8 mouse cellular contexts compared by ENCODE assay signal in genomic region chr7:143822375-143823265, GRCm38 (mm10). TPM values are rescaled to one million over a fixed set of nuclear protein-coding genes. Genes with fewer than 3 reads are reported as not detected.
DNase-seq lines count a peak whose midpoint lies in the region; ATAC-seq and TF ChIP-seq lines count a peak whose summit lies in the region.

Gene Nadsyn1, minus strand, starts transcription at chr7:143822849.
Gene Dhcr7, plus strand, starts transcription at chr7:143823145.

- peak; percentile 100 for DNase-seq in brain, embryonic 14.5 days (ENCODE audit: low read depth)
- DNase-seq in kidney, postnatal 0 days (ENCODE audit: low spot score), result peak; percentile 100
- DNase-seq in liver, embryonic 11.5 days (ENCODE audit: low spot score), result peak; percentile 100
- peak; percentile 99 for DNase-seq in naive thymus-derived CD4-positive, alpha-beta T cell, adult 2 months (ENCODE audit: low read depth)

- peak within 1 kb of the TSS; percentile 43 for H3K4me3 ChIP-seq in C2C12 (ENCODE audit: insufficient read depth, poor library complexity, severe bottlenecking)
- H3K4me3 ChIP-seq in erythroblast, embryonic 14.5 days (replicated peaks), result peak within 1 kb of the TSS; percentile 80
- H3K4me3 ChIP-seq in heart, embryonic 12.5 days, result peak within 1 kb of the TSS; percentile 62
- H3K4me3 ChIP-seq in kidney, postnatal 0 days (replicated peaks; ENCODE audit: low read depth, low read length), result peak within 1 kb of the TSS; percentile 47
- peak within 1 kb of the TSS; percentile 63 for H3K4me3 ChIP-seq in liver, embryonic 11.5 days (ENCODE audit: low read depth, low read length)
- H3K4me3 ChIP-seq in stomach, embryonic 14.5 days (ENCODE audit: low read depth, low read length), result peak within 1 kb of the TSS; percentile 45

- peaks cover 9% of the 10 kb centered on the region for H3K36me3 ChIP-seq in C2C12 (ENCODE audit: control insufficient read depth, insufficient read depth)
- H3K36me3 ChIP-seq in erythroblast, embryonic 14.5 days (ENCODE audit: control insufficient read depth), result peaks cover 12% of the 10 kb centered on the region
- peaks cover 13% of the 10 kb centered on the region for H3K36me3 ChIP-seq in heart, embryonic 12.5 days
- no peaks in the 10 kb centered on the region for H3K36me3 ChIP-seq in kidney, postnatal 0 days (ENCODE audit: insufficient read depth, low read length)
- peaks cover 9% of the 10 kb centered on the region; the same call in 1 of the 2 replicates for H3K36me3 ChIP-seq in liver, embryonic 11.5 days (ENCODE audit: control insufficient read depth, insufficient read depth, low read length)
- no peaks in the 10 kb centered on the region for H3K36me3 ChIP-seq in stomach, embryonic 14.5 days (ENCODE audit: control insufficient read depth, insufficient read depth, low read length)

- no peaks in the 10 kb centered on the region for H3K9me3 ChIP-seq in erythroblast, embryonic 14.5 days (ENCODE audit: control insufficient read depth, low read length)
- no peaks in the 10 kb centered on the region for H3K9me3 ChIP-seq in heart, embryonic 12.5 days (replicated peaks)
- H3K9me3 ChIP-seq in kidney, postnatal 0 days (replicated peaks; ENCODE audit: low read length), result no peaks in the 10 kb centered on the region
- H3K9me3 ChIP-seq in liver, embryonic 11.5 days (ENCODE audit: control insufficient read depth, low read length), result no peaks in the 10 kb centered on the region
- no peaks in the 10 kb centered on the region for H3K9me3 ChIP-seq in stomach, embryonic 14.5 days (ENCODE audit: control insufficient read depth, low read depth, low read length)

- peak within 1 kb of the TSS; percentile 81 for H3K4me2 ChIP-seq in heart, embryonic 12.5 days
- peak within 1 kb of the TSS; percentile 69 for H3K4me2 ChIP-seq in kidney, postnatal 0 days (ENCODE audit: low read length)
- H3K4me2 ChIP-seq in liver, embryonic 11.5 days, result peak within 1 kb of the TSS; percentile 90
- H3K4me2 ChIP-seq in stomach, embryonic 14.5 days (replicated peaks; ENCODE audit: low read depth, low read length), result peak within 1 kb of the TSS; percentile 86

- H3K79me2 ChIP-seq in C2C12 (ENCODE audit: control insufficient read depth, insufficient read depth), result peaks cover 20% of the 10 kb centered on the region

- peak within 1 kb of the TSS; percentile 78 for H3K27ac ChIP-seq in heart, embryonic 12.5 days (ENCODE audit: poor library complexity, severe bottlenecking)
- peak within 1 kb of the TSS; percentile 76 for H3K27ac ChIP-seq in kidney, postnatal 0 days
- H3K27ac ChIP-seq in liver, embryonic 11.5 days (ENCODE audit: low read depth, low read length), result peak within 1 kb of the TSS; percentile 62
- no peak within 1 kb of the TSS for H3K27ac ChIP-seq in stomach, embryonic 14.5 days (ENCODE audit: low read length)

- peak within 1 kb of the TSS; percentile 76 for H3K9ac ChIP-seq in heart, embryonic 12.5 days
- peak within 1 kb of the TSS; percentile 64 for H3K9ac ChIP-seq in kidney, postnatal 0 days (ENCODE audit: low read depth, low read length)
- peak within 1 kb of the TSS; percentile 73 for H3K9ac ChIP-seq in liver, embryonic 11.5 days (ENCODE audit: low read depth, low read length)
- H3K9ac ChIP-seq in stomach, embryonic 14.5 days (replicated peaks; ENCODE audit: low read depth, low read length), result peak within 1 kb of the TSS; percentile 36

- TF ChIP-seq POLR2A in brain, embryonic 14.5 days (IDR thresholded peaks at IDR 0.05; ENCODE audit: borderline replicate concordance, extremely low read depth, insufficient read depth, insufficient read length, poor library complexity, severe bottlenecking), result peak; percentile 32; the same call in 1 of the 2 replicates

- under 1% methylated on average over 40 of the region's 40 CpGs for WGBS in heart, embryonic 12.5 days
- WGBS in kidney, postnatal 0 days, result under 1% methylated on average over 39 of the region's 40 CpGs
- under 1% methylated on average over 40 of the region's 40 CpGs for WGBS in liver, embryonic 11.5 days
- WGBS in stomach, embryonic 14.5 days, result under 1% methylated on average over 40 of the region's 40 CpGs

- H3K79me3 ChIP-seq in C2C12 (ENCODE audit: low read depth), result peaks cover 3% of the 10 kb centered on the region

- H3K27me3 ChIP-seq in C2C12 (ENCODE audit: control insufficient read depth, insufficient read depth, insufficient read length), result no peaks in the 10 kb centered on the region
- no peaks in the 10 kb centered on the region for H3K27me3 ChIP-seq in erythroblast, embryonic 14.5 days (ENCODE audit: control insufficient read depth)
- H3K27me3 ChIP-seq in heart, embryonic 12.5 days (replicated peaks), result no peaks in the 10 kb centered on the region
- H3K27me3 ChIP-seq in kidney, postnatal 0 days (ENCODE audit: insufficient read depth, low read length), result no peaks in the 10 kb centered on the region
- H3K27me3 ChIP-seq in liver, embryonic 11.5 days (replicated peaks; ENCODE audit: control insufficient read depth, insufficient read depth, low read length), result no peaks in the 10 kb centered on the region
- H3K27me3 ChIP-seq in stomach, embryonic 14.5 days (ENCODE audit: control insufficient read depth, insufficient read depth, low read length), result no peaks in the 10 kb centered on the region

- no peak for TF ChIP-seq CTCF in C2C12 (IDR thresholded peaks at IDR 0.05; ENCODE audit: control insufficient read depth, insufficient read depth, insufficient read length)
- TF ChIP-seq CTCF in brain, embryonic 14.5 days (IDR thresholded peaks at IDR 0.05; ENCODE audit: borderline replicate concordance, extremely low read depth, insufficient read depth, insufficient read length), result no peak
- no peak for TF ChIP-seq CTCF in kidney, postnatal 0 days (IDR thresholded peaks at IDR 0.05; ENCODE audit: low read depth)

- peak within 1 kb of the TSS; percentile 50 for H3ac ChIP-seq in C2C12 (ENCODE audit: control insufficient read depth, insufficient read length, low read depth)

- ATAC-seq in heart, embryonic 12.5 days (ENCODE audit: insufficient number of reproducible peaks, low FRiP score), result peak; percentile 99
- peak; percentile 97 for ATAC-seq in kidney, postnatal 0 days (replicated peaks; ENCODE audit: low FRiP score, low read depth)
- ATAC-seq in liver, embryonic 11.5 days (replicated peaks; ENCODE audit: low FRiP score), result peak; percentile 99
- peak; percentile 99 for ATAC-seq in stomach, embryonic 14.5 days (ENCODE audit: insufficient number of reproducible peaks, insufficient read depth, low FRiP score, low read depth)

- H3K4me1 ChIP-seq in erythroblast, embryonic 14.5 days (ENCODE audit: control insufficient read depth), result peaks cover 24% of the 10 kb centered on the region
- peaks cover 15% of the 10 kb centered on the region for H3K4me1 ChIP-seq in heart, embryonic 12.5 days (replicated peaks)
- peaks cover 7% of the 10 kb centered on the region for H3K4me1 ChIP-seq in kidney, postnatal 0 days (replicated peaks; ENCODE audit: insufficient read depth, low read length)
- H3K4me1 ChIP-seq in liver, embryonic 11.5 days (replicated peaks; ENCODE audit: control insufficient read depth, insufficient read depth, low read length), result peaks cover 11% of the 10 kb centered on the region
- H3K4me1 ChIP-seq in stomach, embryonic 14.5 days (ENCODE audit: control insufficient read depth, insufficient read depth, low read length), result peaks cover 8% of the 10 kb centered on the region

TF ChIP-seq in C2C12, 6 proteins besides CTCF, POLR2A, EP300 and RAD21:
- TF ChIP-seq MYOG (IDR thresholded peaks at IDR 0.05; ENCODE audit: control insufficient read depth, extremely low read depth, insufficient read length) (no peak), MAX (IDR thresholded peaks at IDR 0.05) (peak; percentile 9), MYOD1 (IDR thresholded peaks at IDR 0.05; ENCODE audit: control insufficient read depth, insufficient read length, low read depth) (no peak), FOSL1 (IDR thresholded peaks at IDR 0.05; ENCODE audit: insufficient read depth, low read length, poor library complexity, severe bottlenecking) (no peak), USF1 (IDR thresholded peaks at IDR 0.05; ENCODE audit: low read depth) (no peak), CEBPB (IDR thresholded peaks at IDR 0.05; ENCODE audit: low read depth) (no peak)

RNA-seq across cellular contexts. Expression of gene Nadsyn1, which starts in this region (rescaled TPM):
- polyA plus RNA-seq in C2C12 (2012; fragmentation: generic; extraction: Trizol), result 5.6 TPM
- polyA plus RNA-seq in brain, embryonic 14.5 days (2012; rRNA removed), result 11.7 and 17.1 TPM in 2 replicates
- 0.11 and 0.16 TPM in 2 replicates for polyA plus RNA-seq in erythroblast, embryonic 14.5 days (2012)
- polyA plus RNA-seq in heart, embryonic 12.5 days (2016; fragmentation: Nextera tagmentation; extraction: Ambion mirVana), result 7.4 and 8.1 TPM in 2 replicates
- polyA plus RNA-seq in kidney, postnatal 0 days (2015; fragmentation: Nextera tagmentation; extraction: Ambion mirVana), result 9.4 and 11.1 TPM in 2 replicates
- 8.6 and 12.7 TPM in 2 replicates for polyA plus RNA-seq in liver, embryonic 11.5 days (2014; fragmentation: Nextera tagmentation; extraction: Ambion mirVana)
- polyA plus RNA-seq in stomach, embryonic 14.5 days (2014; fragmentation: Nextera tagmentation; extraction: Ambion mirVana), result 8.5 and 9.8 TPM in 2 replicates

RNA-seq across cellular contexts. Expression of gene Dhcr7, which starts in this region (rescaled TPM):
- polyA plus RNA-seq in C2C12 (2012; fragmentation: generic; extraction: Trizol), result 27.8 TPM
- polyA plus RNA-seq in brain, embryonic 14.5 days (2012; rRNA removed), result 106 and 117 TPM in 2 replicates
- polyA plus RNA-seq in erythroblast, embryonic 14.5 days (2012), result 0.02 and 0.12 TPM in 2 replicates
- 24.6 and 29.1 TPM in 2 replicates for polyA plus RNA-seq in heart, embryonic 12.5 days (2016; fragmentation: Nextera tagmentation; extraction: Ambion mirVana)
- polyA plus RNA-seq in kidney, postnatal 0 days (2015; fragmentation: Nextera tagmentation; extraction: Ambion mirVana), result 28.8 and 30.4 TPM in 2 replicates
- 66.9 and 75.9 TPM in 2 replicates for polyA plus RNA-seq in liver, embryonic 11.5 days (2014; fragmentation: Nextera tagmentation; extraction: Ambion mirVana)
- polyA plus RNA-seq in stomach, embryonic 14.5 days (2014; fragmentation: Nextera tagmentation; extraction: Ambion mirVana), result 43.8 and 53.1 TPM in 2 replicates

Comparison
In these comparisons a context has a peak if more than half of its experiments do, and no peak if none do; other contexts are left out.
1. RNA of gene Dhcr7 (polyA plus RNA-seq): 106 to 117 TPM in brain, embryonic 14.5 days, 66.9 to 75.9 TPM in liver, embryonic 11.5 days, 43.8 to 53.1 TPM in stomach, embryonic 14.5 days, 24.6 to 29.1 TPM in heart, embryonic 12.5 days, 28.8 to 30.4 TPM in kidney, postnatal 0 days and 27.8 TPM in C2C12 (single experiment); 0.02 to 0.12 TPM in erythroblast, embryonic 14.5 days; every median in the first group is over 10 times any median in the second.
2. Peak in every context shown above with its lines, with median percentiles within 50 percentile points of each other: H3K4me3 ChIP-seq, DNase-seq, ATAC-seq, H3K4me2 ChIP-seq and H3K9ac ChIP-seq.